23 mouse cellular contexts compared by ENCODE assay signal in the genomic region with DNA sequence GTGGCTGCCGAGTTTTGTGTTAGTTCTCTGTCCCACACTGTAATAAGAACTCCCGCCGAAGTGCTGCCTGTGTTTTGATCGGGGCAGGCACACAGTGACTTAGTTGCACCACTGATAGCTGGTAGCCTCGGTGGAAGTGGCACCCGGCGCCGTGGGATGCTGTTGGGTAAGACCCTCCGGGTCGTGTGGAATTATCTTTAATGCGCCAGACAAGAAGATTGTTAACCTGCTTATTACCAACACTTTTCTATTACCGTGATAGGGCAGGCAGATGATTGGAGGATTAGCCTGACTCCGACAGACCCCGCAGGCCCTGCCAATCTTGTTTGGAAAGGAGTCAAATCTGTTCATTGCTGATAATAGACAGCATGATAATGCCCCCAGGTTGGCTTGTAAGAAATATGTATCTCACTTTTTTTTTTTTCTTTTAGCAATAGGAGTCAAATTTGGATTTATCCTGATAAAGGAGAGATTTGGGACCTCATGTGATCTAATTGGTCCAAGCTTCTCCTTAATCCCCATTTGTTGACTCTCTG. TPM values are rescaled to one million over a fixed set of nuclear protein-coding genes. Genes with fewer than 3 reads are reported as not detected.
DNase-seq lines count a peak whose midpoint lies in the region; ATAC-seq lines count a peak whose summit lies in the region.
"Had no signal": no experiment of that assay in that cellular context is flagged by ENCODE, and none has a peak within 500 bp of the region (broad histone marks: within the 10 kb centered on the region; RNA-seq: fewer than 3 reads in every experiment).

No protein-coding gene starts in this region.

- H3K9ac ChIP-seq in midbrain, embryonic 13.5 days (replicated peaks) = no peak overlapping the region
- H3K9ac ChIP-seq: forebrain, embryonic 13.5 days; forebrain, postnatal 0 days; heart, embryonic 13.5 days; hindbrain, embryonic 12.5 days; hindbrain, embryonic 15.5 days had no signal

- no peaks in the 10 kb centered on the region for H3K36me3 ChIP-seq in midbrain, embryonic 13.5 days
- no peaks in the 10 kb centered on the region for H3K36me3 ChIP-seq in midbrain, embryonic 10.5 days
- H3K36me3 ChIP-seq: forebrain, embryonic 10.5 days; G1E; heart, embryonic 10.5 days; heart, embryonic 13.5 days; hindbrain, embryonic 12.5 days; hindbrain, embryonic 15.5 days had no signal

- H3K4me2 ChIP-seq in midbrain, embryonic 13.5 days (replicated peaks) = no peak overlapping the region
- H3K4me2 ChIP-seq: forebrain, embryonic 13.5 days; heart, embryonic 13.5 days; hindbrain, embryonic 12.5 days; hindbrain, embryonic 15.5 days had no signal

- no peak overlapping the region for H3K27ac ChIP-seq in midbrain, embryonic 13.5 days
- H3K27ac ChIP-seq in midbrain, embryonic 10.5 days (replicated peaks) = no peak overlapping the region
- H3K27ac ChIP-seq: forebrain, embryonic 10.5 days; forebrain, embryonic 13.5 days; heart, adult 2 months; heart, embryonic 10.5 days; heart, embryonic 13.5 days; hindbrain, embryonic 12.5 days; hindbrain, embryonic 15.5 days had no signal

- H3K9me3 ChIP-seq in midbrain, embryonic 13.5 days = no peaks in the 10 kb centered on the region
- H3K9me3 ChIP-seq in midbrain, embryonic 10.5 days (replicated peaks) = no peaks in the 10 kb centered on the region
- H3K9me3 ChIP-seq: forebrain, embryonic 10.5 days; forebrain, embryonic 13.5 days; G1E; heart, embryonic 10.5 days; heart, embryonic 13.5 days; hindbrain, embryonic 12.5 days; hindbrain, embryonic 15.5 days had no signal

- no peak for DNase-seq in midbrain, embryonic 10.5 days (ENCODE audit: low spot score)
- peak; percentile 55 for DNase-seq in retina, postnatal 1 day
- DNase-seq in retina, embryonic 14.5 days (ENCODE audit: low spot score) = no peak
- DNase-seq in retina, postnatal 7 days (ENCODE audit: low read depth, low spot score) = peak; percentile 25
- no peak for DNase-seq in cerebellum, adult 9-10 months
- DNase-seq: adrenal gland, adult 2 months; adrenal gland, postnatal 14 days; B cell, adult 2 months; cerebellum, adult 11-12 months; cerebellum, adult 8-10 months; cerebellum, postnatal 14 days; forebrain, postnatal 0 days; gastrocnemius, postnatal 25 days; heart, adult 2 months had no signal

- peak; percentile 44 for ATAC-seq in midbrain, embryonic 13.5 days
- ATAC-seq: forebrain, embryonic 13.5 days; forebrain, postnatal 0 days had no signal

- 0 out of 2 replicates have a peak, but pooled peaks cover 4% of the 10 kb centered on the region for H3K27me3 ChIP-seq in midbrain, embryonic 13.5 days
- peaks cover 14% of the 10 kb centered on the region for H3K27me3 ChIP-seq in midbrain, embryonic 10.5 days (ENCODE audit: low read depth, poor library complexity, severe bottlenecking)
- H3K27me3 ChIP-seq: CH12.LX; forebrain, embryonic 13.5 days; heart, embryonic 13.5 days; hindbrain, embryonic 12.5 days; hindbrain, embryonic 15.5 days had no signal

- H3K4me3 ChIP-seq in midbrain, embryonic 13.5 days (replicated peaks) = no peak overlapping the region
- no peak overlapping the region for H3K4me3 ChIP-seq in midbrain, embryonic 10.5 days
- H3K4me3 ChIP-seq: forebrain, embryonic 10.5 days; forebrain, embryonic 13.5 days; heart, adult 2 months; heart, embryonic 10.5 days; heart, embryonic 13.5 days; hindbrain, embryonic 12.5 days; hindbrain, embryonic 15.5 days had no signal

- WGBS in midbrain, embryonic 13.5 days = 78% methylated on average over 14 of the region's 14 CpGs
- 85% methylated on average over 14 of the region's 14 CpGs for WGBS in midbrain, embryonic 10.5 days

- 0 out of 2 replicates have a peak, but pooled peaks cover 7% of the 10 kb centered on the region for H3K4me1 ChIP-seq in midbrain, embryonic 13.5 days (replicated peaks)
- H3K4me1 ChIP-seq in midbrain, embryonic 10.5 days = peaks cover 16% of the 10 kb centered on the region

RNA-seq across cellular contexts. Expression of a gene that starts 5.2 kb away (rescaled TPM):
- polyA plus RNA-seq in midbrain, embryonic 13.5 days (2015; fragmentation: Nextera tagmentation; extraction: Ambion mirVana) = 23.9 and 24.1 TPM in 2 replicates
- 27.5 and 29.1 TPM in 2 replicates for polyA plus RNA-seq in midbrain, embryonic 10.5 days (2016; fragmentation: Nextera tagmentation; extraction: Ambion mirVana)

Comparison
In these comparisons a context has a peak if more than half of its experiments do, and no peak if none do; other contexts are left out.
1. DNase-seq: peak in retina, postnatal 1 day (single experiment) and retina, postnatal 7 days (single experiment); none in midbrain, embryonic 10.5 days (single experiment), retina, embryonic 14.5 days (single experiment) and cerebellum, adult 9-10 months (single experiment).